Mouse (Mus musculus) heart, adult 11 months (tissue): ENCODE measurements at regions not wholly inside any gene's neighbourhood (a gene's known extent, or its start where the extent isn't known, plus 50 kb on each side); places are given as distances from the start of the nearest gene placed in this dataset.
A peak's percentile ranks its signal among the peaks of the same experiment; 100 is the strongest.

Experiments
- DNase-seq: peaks from one replicate; pipeline ENCODE4 v3.0.0; 2022

- DNase-seq = peak; percentile 91
Observed at GRCm38 (mm10) chr1:118741286-118741685, 113.5 kb downstream of the Tfcp2l1 start.

GRCm38 (mm10) chr1:118748196-118748595 is 120.5 kb downstream of the Tfcp2l1 start:
- no peak for DNase-seq

GRCm38 (mm10) chr1:118752869-118753268 is 125.1 kb downstream of the Tfcp2l1 start:
- no peak for DNase-seq

- DNase-seq = no peak
Observed at GRCm38 (mm10) chr1:118756171-118756865, 128.6 kb downstream of the Tfcp2l1 start.

GRCm38 (mm10) chr1:118757340-118758030 is 129.7 kb downstream of the Tfcp2l1 start:
- DNase-seq = no peak

- no peak for DNase-seq
Observed at GRCm38 (mm10) chr1:118758031-118758400, 130.3 kb downstream of the Tfcp2l1 start.

- no peak for DNase-seq
Observed at GRCm38 (mm10) chr1:118759141-118759932, 131.6 kb downstream of the Tfcp2l1 start.

- no peak for DNase-seq
Observed at GRCm38 (mm10) chr1:118765525-118765924, 137.8 kb downstream of the Tfcp2l1 start.

GRCm38 (mm10) chr1:118768831-118769230 is 141.1 kb downstream of the Tfcp2l1 start:
- no peak for DNase-seq

GRCm38 (mm10) chr1:118772261-118772660 is 144.5 kb downstream of the Tfcp2l1 start:
- peak; percentile 96 for DNase-seq

- no peak for DNase-seq
Observed at GRCm38 (mm10) chr1:118776594-118777441, 149.1 kb downstream of the Tfcp2l1 start.
